Mouse (Mus musculus) 3T3-L1 (cell line): ENCODE measurements around the gene Nfat5.

Source experiments
- DNase-seq: peaks from one replicate; pipeline ENCODE4 v3.0.0-alpha.2; 2015; ENCODE audit warnings: low read depth, low spot score

The Nfat5 gene

DNA sequence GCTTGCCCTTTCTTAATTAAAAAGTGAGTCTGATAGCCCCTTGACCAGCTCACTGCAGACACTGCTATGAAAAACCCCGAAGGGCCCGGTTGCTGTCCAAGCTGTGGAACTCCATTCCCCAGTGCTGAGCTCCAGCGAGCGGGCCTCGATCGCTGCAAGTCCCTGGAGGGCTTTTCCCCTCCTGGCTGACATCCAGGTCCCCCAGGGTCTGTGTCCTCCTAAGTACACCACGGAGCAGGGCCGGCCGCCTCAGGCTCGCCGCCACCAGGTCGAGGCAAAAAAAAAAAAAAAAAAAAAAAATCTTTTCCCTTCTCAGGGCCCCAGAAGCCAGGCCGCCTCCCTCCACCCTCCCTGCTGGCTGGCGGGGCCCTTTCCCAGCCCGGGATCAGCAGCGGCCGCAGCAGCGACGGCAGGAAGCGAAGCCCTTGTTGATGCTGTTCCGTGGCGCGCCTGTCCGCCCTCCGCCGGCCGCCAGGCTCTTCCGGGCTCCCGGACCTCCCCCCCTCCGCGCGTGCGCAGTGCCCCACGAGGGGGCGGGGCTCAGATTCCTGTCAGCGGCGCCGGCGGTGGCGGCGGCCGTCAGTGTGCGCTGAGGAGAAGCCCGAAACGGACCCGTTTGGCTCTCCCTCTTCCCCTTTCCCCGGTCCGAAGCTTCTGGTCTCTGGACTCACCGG lies at the start of gene Nfat5:
TSS of gene Nfat5 (plus strand) at position 543 of the 674 bp plus-strand sequence.
- DNase-seq = peak; percentile 97

GRCm38 (mm10) chr8:107244218-107244617 lies 49.1 kb upstream of the Nfat5 start:
- DNase-seq = peak; percentile 90

- DNase-seq = no peak
Observed at GRCm38 (mm10) chr8:107248456-107248855, 44.8 kb upstream of the Nfat5 start.

- DNase-seq = peak; percentile 47
Observed at GRCm38 (mm10) chr8:107251481-107252104, 41.7 kb upstream of the Nfat5 start.

GRCm38 (mm10) chr8:107253121-107253520 lies 40.1 kb upstream of the Nfat5 start:
- DNase-seq = peak; percentile 21

- DNase-seq = peak; percentile 93
Observed at GRCm38 (mm10) chr8:107254403-107254802, 38.9 kb upstream of the Nfat5 start.

DNA sequence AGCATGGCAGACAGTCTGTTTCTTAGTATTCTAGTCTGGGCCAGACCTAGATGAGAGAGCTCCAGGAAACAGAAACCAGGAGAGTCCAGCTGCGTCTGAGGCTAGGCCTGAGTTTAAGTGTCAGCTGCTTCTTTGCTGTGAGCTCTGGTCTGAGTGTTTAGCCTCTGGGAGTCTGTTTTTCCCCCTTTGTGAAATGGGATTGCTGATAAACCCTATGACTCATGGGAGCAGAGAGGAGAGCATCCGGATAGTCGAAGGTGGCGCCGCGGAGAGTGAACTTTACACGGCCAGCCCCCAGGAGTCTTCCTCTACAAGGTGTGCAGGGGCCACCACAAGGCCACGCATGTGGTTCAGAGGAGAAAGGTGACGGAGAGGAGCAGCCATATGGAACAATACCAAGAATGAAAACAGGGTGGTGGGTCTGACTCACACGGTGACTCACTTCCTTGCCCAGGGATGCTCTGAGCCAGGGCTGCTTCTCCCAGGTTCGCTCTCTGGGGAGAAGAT lies 38.3 kb upstream of the Nfat5 start:
- DNase-seq = peak; percentile 97

DNA sequence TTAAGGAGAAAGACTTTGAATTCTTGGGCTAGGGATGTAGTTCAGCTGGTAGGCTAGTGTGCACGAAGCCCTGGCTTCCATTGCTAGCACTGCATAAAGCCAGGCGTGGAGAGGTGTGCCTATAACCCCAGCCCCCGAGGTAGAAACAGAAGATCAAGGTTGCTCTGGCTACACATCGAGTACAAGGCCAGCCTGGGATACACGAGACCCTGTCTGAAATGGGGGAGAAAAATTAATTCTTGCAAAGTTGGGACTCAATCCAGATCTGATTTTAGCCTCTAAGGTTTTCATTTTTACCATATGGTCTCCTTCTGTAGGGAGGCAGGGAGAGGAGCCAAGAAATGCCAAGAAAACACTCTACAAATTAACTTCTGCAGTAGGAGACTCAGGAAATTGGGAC lies 36.0 kb upstream of the Nfat5 start:
- DNase-seq = peak; percentile 51

DNA sequence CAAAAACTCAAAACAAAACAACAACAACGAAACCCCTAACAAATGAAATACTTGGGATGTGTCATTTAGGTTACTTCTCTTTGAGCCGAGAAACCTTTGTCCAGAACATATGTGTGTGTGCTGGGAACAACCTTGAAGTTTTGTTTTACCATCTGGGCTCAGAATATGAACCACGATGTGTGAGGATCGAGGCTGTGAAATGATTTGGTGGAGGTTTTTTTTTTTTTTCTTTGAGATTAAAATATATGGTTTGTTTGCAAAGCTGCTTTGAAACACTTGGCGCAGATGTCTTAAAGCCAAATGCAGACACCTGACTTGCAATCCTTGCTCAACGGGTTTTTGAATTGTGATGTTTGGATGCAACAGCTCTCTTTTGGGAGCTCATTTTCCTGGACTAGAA lies 33.1 kb upstream of the Nfat5 start:
- DNase-seq = no peak

- DNase-seq = no peak
Observed at GRCm38 (mm10) chr8:107261172-107261571, 32.1 kb upstream of the Nfat5 start.

- DNase-seq = no peak
Observed at GRCm38 (mm10) chr8:107262046-107262705, 31.1 kb upstream of the Nfat5 start.

- no peak for DNase-seq
Observed at GRCm38 (mm10) chr8:107265811-107266210, 27.5 kb upstream of the Nfat5 start.

GRCm38 (mm10) chr8:107268501-107268900 lies 24.8 kb upstream of the Nfat5 start:
- peak; percentile 86 for DNase-seq

- DNase-seq = peak; percentile 43
Observed at GRCm38 (mm10) chr8:107269191-107269590, 24.1 kb upstream of the Nfat5 start.

GRCm38 (mm10) chr8:107269617-107270139 lies 23.6 kb upstream of the Nfat5 start:
- DNase-seq = peak; percentile 68

DNA sequence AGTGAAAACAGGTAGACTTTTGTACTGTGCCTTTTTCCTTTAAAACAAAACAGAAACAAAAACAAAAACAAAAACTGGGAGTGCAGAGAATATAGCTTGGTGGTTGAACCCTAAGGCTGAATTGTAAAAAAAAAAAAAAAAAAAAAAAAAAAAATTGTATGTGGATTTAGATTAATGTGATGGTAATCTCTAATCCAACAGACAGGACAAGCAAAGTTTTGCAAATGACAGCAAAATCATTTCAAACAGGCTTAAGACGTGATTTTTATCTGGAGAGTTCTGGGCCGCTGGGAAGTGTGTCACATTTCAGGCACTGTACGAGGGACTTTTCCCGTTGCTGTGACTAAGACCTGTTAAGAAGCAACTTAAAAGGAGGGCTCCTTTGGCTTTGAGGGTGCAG lies 23.0 kb upstream of the Nfat5 start:
- DNase-seq = no peak

GRCm38 (mm10) chr8:107270751-107271150 lies 22.5 kb upstream of the Nfat5 start:
- no peak for DNase-seq

DNA sequence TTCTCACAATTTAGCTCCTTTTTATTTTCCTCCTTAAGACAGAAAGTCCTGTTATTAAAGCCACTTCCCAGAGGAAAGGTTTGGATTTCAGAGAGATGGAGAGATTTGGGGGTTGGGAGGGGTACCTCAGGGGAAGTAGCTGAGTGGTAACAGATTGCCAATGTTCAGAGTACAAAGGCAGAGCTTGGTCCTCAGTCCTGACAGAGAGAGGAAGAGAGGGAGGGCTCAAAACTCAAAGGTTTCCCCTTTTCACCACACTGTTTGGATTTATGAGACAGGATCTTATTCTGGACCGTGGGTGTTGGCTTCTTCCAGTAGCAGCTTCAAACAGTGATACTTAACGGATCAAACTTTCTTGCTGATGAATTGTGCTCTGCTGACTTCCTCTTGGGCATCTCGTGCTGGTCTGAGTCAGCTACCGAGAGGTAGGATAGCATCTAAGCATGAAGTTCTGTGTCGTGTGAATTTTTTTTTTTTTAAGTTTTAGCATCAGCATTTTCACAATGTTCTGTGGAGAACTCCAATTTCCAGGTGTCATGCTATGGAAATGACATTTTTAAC lies 15.9 kb upstream of the Nfat5 start:
- DNase-seq = no peak

DNA sequence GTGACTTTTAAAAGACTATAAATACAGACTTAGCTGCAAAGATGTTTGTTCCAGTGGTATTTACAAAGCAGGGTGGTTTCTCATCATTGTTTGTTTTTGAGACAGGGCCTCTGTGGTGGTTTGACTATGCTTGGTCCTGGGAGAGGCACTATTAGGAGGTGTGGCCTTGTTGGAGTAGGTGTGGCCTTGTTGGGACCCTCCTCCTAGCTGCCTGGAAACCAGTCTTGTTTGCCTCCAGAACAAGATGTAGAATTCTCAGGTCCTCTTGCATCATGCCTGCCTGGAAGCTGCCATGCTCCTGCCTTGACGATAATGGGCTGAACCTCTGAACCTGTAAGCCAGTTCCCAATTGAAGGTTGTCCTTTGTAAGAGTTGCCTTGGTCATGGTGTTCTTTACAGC lies 14.7 kb upstream of the Nfat5 start:
- DNase-seq = peak; percentile 40

- no peak for DNase-seq
Observed at GRCm38 (mm10) chr8:107286686-107287085, 6.6 kb upstream of the Nfat5 start.

DNA sequence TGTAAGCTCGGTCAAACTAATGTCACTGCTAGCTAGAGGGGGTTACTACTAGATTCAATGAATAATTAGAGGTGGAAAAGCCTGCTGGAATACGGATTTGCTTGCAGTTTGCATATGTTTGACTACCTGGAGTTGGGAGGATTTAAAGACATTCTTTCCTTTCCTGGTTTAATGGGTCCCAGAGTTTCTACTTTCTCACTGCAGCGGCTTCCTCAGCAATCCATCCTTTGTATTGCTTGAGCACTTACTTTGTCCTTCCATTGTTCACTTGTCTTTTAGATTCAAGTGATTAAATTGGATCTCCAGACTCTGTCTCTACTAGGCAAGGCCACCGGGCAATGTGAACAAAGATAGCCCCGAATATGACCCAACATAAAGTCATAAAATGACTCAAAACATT lies 5.7 kb upstream of the Nfat5 start:
- DNase-seq = no peak

- DNase-seq = peak; percentile 68
Observed at GRCm38 (mm10) chr8:107291171-107291601, 2.1 kb upstream of the Nfat5 start.
